In the genomic region with DNA sequence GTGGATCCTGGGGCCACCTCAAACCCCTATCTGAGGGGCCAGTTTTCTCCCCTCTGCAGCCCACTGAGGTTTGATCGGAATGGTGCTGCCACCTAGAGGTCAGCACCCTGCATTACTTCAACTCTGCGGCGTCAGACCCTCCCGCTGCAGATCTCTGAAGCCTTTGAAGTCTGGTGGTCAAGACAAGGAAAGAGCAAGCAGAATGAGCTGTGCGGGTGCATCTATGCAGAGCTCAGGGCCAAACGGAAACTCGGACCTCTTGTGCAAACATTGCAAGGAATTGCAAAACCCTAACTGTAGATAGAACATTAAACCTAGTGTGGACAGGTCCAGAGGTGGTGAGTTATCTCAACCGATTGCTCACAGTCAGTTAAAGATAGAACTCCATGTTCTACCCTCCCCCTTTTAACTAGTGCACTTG, we compare ENCODE assay signal across 9 mouse cellular contexts. TPM values are rescaled to one million over a fixed set of nuclear protein-coding genes. Genes with fewer than 3 reads are reported as not detected.
DNase-seq lines count a peak whose midpoint lies in the region; ATAC-seq and TF ChIP-seq lines count a peak whose summit lies in the region.
"Had no signal": no experiment of that assay in that cellular context is flagged by ENCODE, and none has a peak within 500 bp of the region (broad histone marks: within the 10 kb centered on the region; RNA-seq: fewer than 3 reads in every experiment).

No protein-coding gene starts in this region.

- 0 out of 2 replicates have a peak, but pooled peaks have one; percentile 16 for ATAC-seq in forebrain, embryonic 13.5 days
- no peak for ATAC-seq in forebrain, embryonic 15.5 days (replicated peaks)
- peak; percentile 75 for ATAC-seq in intestine, embryonic 16.5 days
- ATAC-seq in lung, postnatal 0 days, result peak; percentile 65

- peak; percentile 34; the same call in 1 of the 2 replicates for TF ChIP-seq EP300 in lung, postnatal 0 days (IDR thresholded peaks at IDR 0.05)

- H3K36me3 ChIP-seq in forebrain, embryonic 13.5 days (ENCODE audit: poor library complexity, severe bottlenecking), result no peaks in the 10 kb centered on the region
- no peaks in the 10 kb centered on the region for H3K36me3 ChIP-seq in forebrain, embryonic 15.5 days
- no peaks in the 10 kb centered on the region for H3K36me3 ChIP-seq in intestine, embryonic 16.5 days (ENCODE audit: control insufficient read depth, insufficient read depth, low read length)
- H3K36me3 ChIP-seq in lung, postnatal 0 days (ENCODE audit: insufficient read depth, low read length), result no peaks in the 10 kb centered on the region

- peaks cover 34% of the 10 kb centered on the region for H3K27me3 ChIP-seq in forebrain, embryonic 13.5 days
- H3K27me3 ChIP-seq in forebrain, embryonic 15.5 days, result peaks cover 6% of the 10 kb centered on the region
- H3K27me3 ChIP-seq in intestine, embryonic 16.5 days (replicated peaks; ENCODE audit: control insufficient read depth, insufficient read depth, low read length), result peaks cover 66% of the 10 kb centered on the region
- H3K27me3 ChIP-seq in lung, postnatal 0 days (replicated peaks; ENCODE audit: insufficient read depth, low read length), result 0 out of 2 replicates have a peak, but pooled peaks cover 3% of the 10 kb centered on the region

- no peak overlapping the region for H3K27ac ChIP-seq in forebrain, embryonic 13.5 days
- no peak overlapping the region for H3K27ac ChIP-seq in forebrain, embryonic 15.5 days (replicated peaks)
- no peak overlapping the region for H3K27ac ChIP-seq in intestine, embryonic 16.5 days (ENCODE audit: low read length)
- no peak overlapping the region for H3K27ac ChIP-seq in lung, postnatal 0 days (ENCODE audit: low read length)

- no peak overlapping the region for H3K4me3 ChIP-seq in forebrain, embryonic 13.5 days
- H3K4me3 ChIP-seq in forebrain, embryonic 15.5 days, result no peak overlapping the region
- no peak overlapping the region for H3K4me3 ChIP-seq in intestine, embryonic 16.5 days (ENCODE audit: low read length)
- no peak overlapping the region for H3K4me3 ChIP-seq in lung, postnatal 0 days (ENCODE audit: low read depth, low read length)

- no peak overlapping the region for H3K9ac ChIP-seq in forebrain, embryonic 13.5 days
- no peak overlapping the region for H3K9ac ChIP-seq in forebrain, embryonic 15.5 days (replicated peaks)
- H3K9ac ChIP-seq in intestine, embryonic 16.5 days (ENCODE audit: low read depth, low read length), result no peak overlapping the region
- no peak overlapping the region for H3K9ac ChIP-seq in lung, postnatal 0 days (replicated peaks; ENCODE audit: low read depth)

- DNase-seq in 3T3-L1 (ENCODE audit: low read depth, low spot score) (peak; percentile 48), ZHBTc4 (ENCODE audit: low read depth, low spot score) (peak; percentile 66)
- DNase-seq in embryo, embryonic 11 days, result peak; percentile 63
- DNase-seq in lung, postnatal 0 days (ENCODE audit: low spot score), result peak; percentile 90
- DNase-seq in spleen, postnatal 4 days (ENCODE audit: low spot score in 2 of 2), result peak; percentile 39 to 81

- peak; percentile 82 for TF ChIP-seq CTCF in lung, postnatal 0 days (IDR thresholded peaks at IDR 0.05)

- WGBS in forebrain, embryonic 13.5 days, result 13% methylated on average over 8 of the region's 8 CpGs
- 10% methylated on average over 8 of the region's 8 CpGs for WGBS in forebrain, embryonic 15.5 days
- WGBS in intestine, embryonic 16.5 days, result 10% methylated on average over 8 of the region's 8 CpGs
- 3% methylated on average over 8 of the region's 8 CpGs for WGBS in lung, postnatal 0 days

- H3K4me2 ChIP-seq in forebrain, embryonic 13.5 days, result no peak overlapping the region
- no peak overlapping the region for H3K4me2 ChIP-seq in forebrain, embryonic 15.5 days (replicated peaks)
- H3K4me2 ChIP-seq in intestine, embryonic 16.5 days (ENCODE audit: low read depth, low read length), result no peak overlapping the region
- no peak overlapping the region for H3K4me2 ChIP-seq in lung, postnatal 0 days (replicated peaks; ENCODE audit: low read depth, low read length)

- no peaks in the 10 kb centered on the region for H3K4me1 ChIP-seq in forebrain, embryonic 13.5 days
- H3K4me1 ChIP-seq in forebrain, embryonic 15.5 days, result 0 out of 2 replicates have a peak, but pooled peaks cover under 1% of the 10 kb centered on the region
- H3K4me1 ChIP-seq in intestine, embryonic 16.5 days (ENCODE audit: control insufficient read depth, insufficient read depth, low read length), result no peaks in the 10 kb centered on the region
- peaks cover 16% of the 10 kb centered on the region for H3K4me1 ChIP-seq in lung, postnatal 0 days (ENCODE audit: insufficient read depth, low read depth, low read length)

- no peaks in the 10 kb centered on the region for H3K9me3 ChIP-seq in forebrain, embryonic 13.5 days (replicated peaks)
- no peaks in the 10 kb centered on the region for H3K9me3 ChIP-seq in forebrain, embryonic 15.5 days
- 0 out of 2 replicates have a peak, but pooled peaks cover 4% of the 10 kb centered on the region for H3K9me3 ChIP-seq in intestine, embryonic 16.5 days (ENCODE audit: control insufficient read depth, low read length)
- H3K9me3 ChIP-seq in lung, postnatal 0 days (ENCODE audit: low read length), result no peaks in the 10 kb centered on the region

RNA-seq across cellular contexts. Expression of gene Tex33, which starts 26.8 kb away (rescaled TPM):
- polyA plus RNA-seq in forebrain, embryonic 13.5 days (2015; fragmentation: Nextera tagmentation; extraction: Ambion mirVana), result not detected in 2 replicates
- not detected in 2 replicates for polyA plus RNA-seq in forebrain, embryonic 15.5 days (2015; fragmentation: Nextera tagmentation; extraction: Ambion mirVana)
- not detected in 2 replicates for polyA plus RNA-seq in intestine, embryonic 16.5 days (2015; fragmentation: Nextera tagmentation; extraction: Ambion mirVana)
- polyA plus RNA-seq in lung, postnatal 0 days (2015; fragmentation: Nextera tagmentation; extraction: Ambion mirVana), result not detected in 2 replicates
- polyA plus RNA-seq: large intestine, adult 2 months had no signal

RNA-seq across cellular contexts. Expression of gene Tst, which starts 36.8 kb away (rescaled TPM):
- 12.0 and 15.9 TPM in 2 replicates for polyA plus RNA-seq in forebrain, embryonic 13.5 days (2015; fragmentation: Nextera tagmentation; extraction: Ambion mirVana)
- 23.7 and 24.6 TPM in 2 replicates for polyA plus RNA-seq in forebrain, embryonic 15.5 days (2015; fragmentation: Nextera tagmentation; extraction: Ambion mirVana)
- polyA plus RNA-seq in intestine, embryonic 16.5 days (2015; fragmentation: Nextera tagmentation; extraction: Ambion mirVana), result 62.9 and 68.1 TPM in 2 replicates
- polyA plus RNA-seq in lung, postnatal 0 days (2015; fragmentation: Nextera tagmentation; extraction: Ambion mirVana), result 160 and 171 TPM in 2 replicates

RNA-seq across cellular contexts. Expression of gene Mpst, which starts 37.3 kb away (rescaled TPM):
- polyA plus RNA-seq in forebrain, embryonic 13.5 days (2015; fragmentation: Nextera tagmentation; extraction: Ambion mirVana), result 2.3 and 3.0 TPM in 2 replicates
- 4.1 and 5.3 TPM in 2 replicates for polyA plus RNA-seq in forebrain, embryonic 15.5 days (2015; fragmentation: Nextera tagmentation; extraction: Ambion mirVana)
- 3.0 and 3.4 TPM in 2 replicates for polyA plus RNA-seq in intestine, embryonic 16.5 days (2015; fragmentation: Nextera tagmentation; extraction: Ambion mirVana)
- polyA plus RNA-seq in lung, postnatal 0 days (2015; fragmentation: Nextera tagmentation; extraction: Ambion mirVana), result 4.1 TPM in 2 replicates

RNA-seq across cellular contexts. Expression of gene Csf2rb, which starts 43.4 kb away (rescaled TPM):
- polyA plus RNA-seq in forebrain, embryonic 13.5 days (2015; fragmentation: Nextera tagmentation; extraction: Ambion mirVana), result 0.40 and 0.43 TPM in 2 replicates
- 0.32 and 0.75 TPM in 2 replicates for polyA plus RNA-seq in forebrain, embryonic 15.5 days (2015; fragmentation: Nextera tagmentation; extraction: Ambion mirVana)
- polyA plus RNA-seq in intestine, embryonic 16.5 days (2015; fragmentation: Nextera tagmentation; extraction: Ambion mirVana), result 2.1 and 2.4 TPM in 2 replicates
- polyA plus RNA-seq in lung, postnatal 0 days (2015; fragmentation: Nextera tagmentation; extraction: Ambion mirVana), result 7.8 and 8.7 TPM in 2 replicates

RNA-seq across cellular contexts. Expression of gene Kctd17, which starts 59.4 kb away (rescaled TPM):
- polyA plus RNA-seq in forebrain, embryonic 13.5 days (2015; fragmentation: Nextera tagmentation; extraction: Ambion mirVana), result 84.6 and 104 TPM in 2 replicates
- 123 and 132 TPM in 2 replicates for polyA plus RNA-seq in forebrain, embryonic 15.5 days (2015; fragmentation: Nextera tagmentation; extraction: Ambion mirVana)
- 20.2 and 23.6 TPM in 2 replicates for polyA plus RNA-seq in intestine, embryonic 16.5 days (2015; fragmentation: Nextera tagmentation; extraction: Ambion mirVana)
- 23.4 and 27.4 TPM in 2 replicates for polyA plus RNA-seq in lung, postnatal 0 days (2015; fragmentation: Nextera tagmentation; extraction: Ambion mirVana)
